Mouse (Mus musculus) lung, postnatal 0 days (tissue): Measurements from ENCODE around the gene Wiz.

ENCODE experiments used
- CTCF ChIP-seq: IDR thresholded peaks from 2 replicates; pipeline ENCODE4 v1.5.1; 2016; ENCODE audit warnings: antibody characterized with exemption, mild to moderate bottlenecking
- EP300 ChIP-seq: IDR thresholded peaks from 2 replicates; pipeline ENCODE4 v1.6.1; 2016; ENCODE audit warnings: antibody characterized with exemption, mild to moderate bottlenecking, control low read depth

DNA sequence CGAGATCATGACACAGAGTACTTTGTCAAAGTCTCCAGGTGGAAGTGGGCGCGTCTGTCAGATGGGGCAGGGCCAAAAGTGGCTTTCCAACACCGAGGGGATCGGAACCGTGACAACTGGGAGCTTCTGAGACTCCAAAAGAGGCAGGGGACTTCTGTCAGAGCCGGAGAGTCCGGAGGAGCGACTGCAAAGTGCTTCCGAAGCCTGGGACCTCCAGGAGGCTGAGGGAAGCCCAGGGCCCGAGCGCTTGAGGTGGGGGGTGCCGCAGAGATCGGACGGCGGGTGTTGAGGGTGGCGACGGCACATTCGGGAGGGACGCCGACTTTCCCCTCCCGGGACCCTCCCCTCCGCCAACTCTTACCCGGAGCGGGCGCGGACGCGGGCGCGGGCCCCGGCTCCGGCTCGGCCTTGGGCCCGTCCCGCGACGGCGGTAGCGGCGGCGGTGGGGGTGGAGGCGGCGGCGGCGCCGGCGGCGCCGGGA is 25.4 kb downstream of the Wiz start:
- no peak for TF ChIP-seq CTCF
- TF ChIP-seq EP300: no peak
